Mouse (Mus musculus) CH12.LX (cell line): ENCODE data around the gene Ripk4. TPM values are rescaled to one million over a fixed set of nuclear protein-coding genes. Genes with fewer than 3 reads are reported as not detected.

Experiments used
- DNase-seq: peaks from one replicate; pipeline ENCODE4 v3.0.0-alpha.2; 2013; ENCODE audit errors: extremely low read depth
- H3K27ac ChIP-seq: 2 replicates; pipeline ENCODE4 v1.5.1; 2012; ENCODE audit warnings: low read depth, mild to moderate bottlenecking, control low read depth, moderate library complexity; ENCODE audit not compliant: insufficient read depth
- H3K27me3 ChIP-seq: replicated peaks from 2 replicates; pipeline ENCODE3; 2012; ENCODE audit warnings: inconsistent platforms
- H3K36me3 ChIP-seq, 2 experiments: replicated peaks in 1 of 2; 2 replicates each; pipeline versions ENCODE3 to v1.6.1; 2012; ENCODE audit warnings: inconsistent platforms in 1 of 2, low read length in 1 of 2, mild to moderate bottlenecking in 1 of 2, mixed read lengths in 1 of 2, moderate library complexity in 1 of 2; ENCODE audit not compliant: control insufficient read depth in 1 of 2, insufficient read depth in 1 of 2
- H3K4me1 ChIP-seq, 2 experiments: 2 replicates each; pipeline ENCODE4 v1.6.1; 2012; ENCODE audit warnings: inconsistent platforms in 1 of 2, moderate library complexity in 1 of 2; ENCODE audit not compliant: insufficient read depth in 2 of 2, control insufficient read depth in 1 of 2
- H3K4me2 ChIP-seq: 2 replicates; pipeline ENCODE4 v1.6.1; 2012; ENCODE audit warnings: low read depth, mild to moderate bottlenecking, control low read depth; ENCODE audit not compliant: poor library complexity, insufficient read depth, severe bottlenecking
- H3K4me3 ChIP-seq, 3 experiments: fragments of 150-350 bp in 1 of 3; sonication (generic) in 1 of 3; replicated peaks in 1 of 3; 2 replicates each; pipeline versions ENCODE3 to v1.5.1; 2011 to 2012; ENCODE audit warnings: low read depth in 2 of 3, low read length in 2 of 3, mild to moderate bottlenecking in 2 of 3, moderate library complexity in 2 of 3, control low read depth in 1 of 3, improper control_type of control experiment in 1 of 3, inconsistent platforms in 1 of 3, mixed read lengths in 1 of 3; ENCODE audit not compliant: poor library complexity in 1 of 3
- H3K79me2 ChIP-seq: replicated peaks from 2 replicates; pipeline ENCODE4 v1.6.1; 2012; ENCODE audit warnings: mild to moderate bottlenecking, moderate library complexity; ENCODE audit not compliant: control insufficient read depth, poor library complexity, insufficient read depth, severe bottlenecking; ENCODE audit errors: extremely low read depth
- H3K9ac ChIP-seq: 2 replicates; pipeline ENCODE4 v1.6.1; 2012; ENCODE audit warnings: low read depth, mild to moderate bottlenecking, control low read depth, moderate library complexity; ENCODE audit not compliant: insufficient read depth
- H3K9me3 ChIP-seq: replicated peaks from 2 replicates; pipeline ENCODE3; 2012; ENCODE audit warnings: low read length, inconsistent platforms, mixed read lengths
- BHLHE40 ChIP-seq: IDR thresholded peaks from 2 replicates; pipeline ENCODE4 v1.6.1; 2011; ENCODE audit warnings: mild to moderate bottlenecking, low read depth, low read length, improper control_type of control experiment
- CHD1 ChIP-seq: IDR thresholded peaks from 2 replicates; pipeline ENCODE4 v1.6.1; 2012; ENCODE audit warnings: low read depth, low read length, improper control_type of control experiment, inconsistent platforms
- CHD2 ChIP-seq: IDR thresholded peaks from 2 replicates; pipeline ENCODE4 v1.6.1; 2011; ENCODE audit warnings: low read length, improper control_type of control experiment
- CTCF ChIP-seq, 2 experiments: IDR thresholded peaks in 1 of 2; conservative IDR thresholded peaks in 1 of 2; 2 replicates each; pipeline ENCODE4 v1.5.1; 2011 to 2012; ENCODE audit warnings: low read depth in 2 of 2, low read length in 2 of 2, improper control_type of control experiment in 1 of 2, inconsistent platforms in 1 of 2, mild to moderate bottlenecking in 1 of 2, moderate library complexity in 1 of 2
- EP300 ChIP-seq: IDR thresholded peaks from 2 replicates; pipeline ENCODE4 v1.6.1; 2011; ENCODE audit warnings: low read length, improper control_type of control experiment
- GABPA ChIP-seq: IDR thresholded peaks from 2 replicates; pipeline ENCODE4 v1.6.1; 2012; ENCODE audit warnings: low read depth, low read length, improper control_type of control experiment, inconsistent platforms; ENCODE audit not compliant: insufficient replicate concordance
- IRF4 ChIP-seq: IDR thresholded peaks from 2 replicates; pipeline ENCODE4 v1.6.1; 2014; ENCODE audit warnings: low read depth, mild to moderate bottlenecking, inconsistent platforms, low read length, improper control_type of control experiment
- MYC ChIP-seq: IDR thresholded peaks from 2 replicates; pipeline ENCODE4 v1.6.1; 2011; ENCODE audit warnings: low read depth, mild to moderate bottlenecking, improper control_type of control experiment, low read length
- PAX5 ChIP-seq: IDR thresholded peaks from 2 replicates; pipeline ENCODE4 v1.6.1; 2012; ENCODE audit warnings: low read length, inconsistent platforms, mixed read lengths
- RAD21 ChIP-seq: IDR thresholded peaks from 2 replicates; pipeline ENCODE4 v1.6.1; 2011; ENCODE audit warnings: low read depth, mild to moderate bottlenecking, low read length, improper control_type of control experiment, moderate library complexity
- RCOR1 ChIP-seq: conservative IDR thresholded peaks from 2 replicates; pipeline ENCODE4 v1.6.1; 2012; ENCODE audit warnings: low read depth, mild to moderate bottlenecking, inconsistent platforms, low read length, improper control_type of control experiment
- TBP ChIP-seq: conservative IDR thresholded peaks from 2 replicates; pipeline ENCODE4 v1.6.1; 2011; ENCODE audit warnings: low read depth, low read length, improper control_type of control experiment
- TCF12 ChIP-seq: IDR thresholded peaks from 2 replicates; pipeline ENCODE4 v1.6.1; 2014; ENCODE audit warnings: low read depth, mild to moderate bottlenecking, inconsistent platforms, low read length, improper control_type of control experiment
- UBTF ChIP-seq: IDR thresholded peaks from 2 replicates; pipeline ENCODE4 v1.6.1; 2012; ENCODE audit warnings: low read depth, mild to moderate bottlenecking, inconsistent platforms, low read length, improper control_type of control experiment, moderate library complexity
- dilution Hi-C: fragments of 300-500 bp; cut with MboI; formaldehyde crosslinking; loops from 2 replicates; pipeline ENCODE4 v1.14.3; 2020; ENCODE audit warnings: low sequenced_read_pairs; ENCODE audit not compliant: extremely low pct_unique_long_range_greater_than_20kb, extremely low pct_ligation_motif_present
- in situ Hi-C: fragments of 300-500 bp; cut with MboI; formaldehyde crosslinking; loops from 3 replicates; pipeline ENCODE4 v1.14.3; 2019; ENCODE audit warnings: low sequenced_read_pairs, low pct_ligation_motif_present, low pct_unique_long_range_greater_than_20kb, mixed read lengths
- polyA plus RNA-seq: library from polyadenylated mRNA; unstranded; fragments of >175 nt; gene quantifications from 2 replicates; pipeline ENCODE4 v1.2.1, GENCODE M21; 2012; ENCODE audit warnings: low read depth; ENCODE audit not compliant: insufficient read length
- total RNA-seq, 2 experiments: library from RNA; depleted of rRNA; stranded (reverse); fragments of 300-350 nt in 1 of 2; fragments of >200 nt in 1 of 2; gene quantifications; 2 replicates each; pipeline ENCODE4 v1.2.3; 2012 to 2014

Gene Ripk4
- total and polyA plus RNA-seq, 3 experiments, result 0.04 to 0.09 TPM; not detected in 1

DNA sequence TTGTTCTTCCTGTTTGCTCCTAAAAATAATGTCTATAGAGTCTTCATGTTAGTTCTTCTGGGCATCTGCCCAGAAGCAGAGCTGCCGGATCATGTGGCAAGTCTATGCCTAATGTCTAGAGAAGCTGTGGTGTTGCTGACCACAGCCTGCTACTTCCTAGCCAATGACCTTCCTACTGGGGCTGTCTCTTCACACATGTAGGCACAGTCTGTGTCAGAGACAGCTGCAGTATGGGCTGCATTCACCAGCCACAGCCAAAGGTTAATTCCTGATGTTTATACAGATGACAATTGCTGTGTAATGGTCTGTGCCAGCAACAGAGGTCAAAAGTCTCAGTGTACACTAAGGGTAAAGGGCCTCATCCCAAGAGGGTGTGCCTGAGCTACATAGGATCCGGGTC lies 7.1 kb downstream of the Ripk4 start:
- in situ Hi-C loops, result no loop called here
- DNase-seq, result no peak
- H3K27ac ChIP-seq, result no peak overlapping the region
- H3K9ac ChIP-seq, result no peak overlapping the region
- no peak overlapping the region for H3K4me2 ChIP-seq
- H3K27me3 ChIP-seq, result no peaks in the 10 kb centered on the region
- H3K4me1 ChIP-seq, result no peaks in the 10 kb centered on the region
- dilution Hi-C loops, result no loop called here
- H3K79me2 ChIP-seq, result no peaks in the 10 kb centered on the region
- no peaks in the 10 kb centered on the region for H3K9me3 ChIP-seq
- no peaks in the 10 kb centered on the region for H3K36me3 ChIP-seq
- no peak overlapping the region for H3K4me3 ChIP-seq
- TF ChIP-seq MYC, result no peak
- TF ChIP-seq UBTF, result no peak
- TF ChIP-seq CTCF (conservative IDR thresholded peaks at IDR 0.05 in 1 of 2, IDR thresholded peaks at IDR 0.05 in 1 of 2; ENCODE audit: low read depth in 2 of 2, low read length in 2 of 2), result no peak
- TF ChIP-seq TBP, result no peak
- no peak for TF ChIP-seq GABPA
- no peak for TF ChIP-seq PAX5

DNA sequence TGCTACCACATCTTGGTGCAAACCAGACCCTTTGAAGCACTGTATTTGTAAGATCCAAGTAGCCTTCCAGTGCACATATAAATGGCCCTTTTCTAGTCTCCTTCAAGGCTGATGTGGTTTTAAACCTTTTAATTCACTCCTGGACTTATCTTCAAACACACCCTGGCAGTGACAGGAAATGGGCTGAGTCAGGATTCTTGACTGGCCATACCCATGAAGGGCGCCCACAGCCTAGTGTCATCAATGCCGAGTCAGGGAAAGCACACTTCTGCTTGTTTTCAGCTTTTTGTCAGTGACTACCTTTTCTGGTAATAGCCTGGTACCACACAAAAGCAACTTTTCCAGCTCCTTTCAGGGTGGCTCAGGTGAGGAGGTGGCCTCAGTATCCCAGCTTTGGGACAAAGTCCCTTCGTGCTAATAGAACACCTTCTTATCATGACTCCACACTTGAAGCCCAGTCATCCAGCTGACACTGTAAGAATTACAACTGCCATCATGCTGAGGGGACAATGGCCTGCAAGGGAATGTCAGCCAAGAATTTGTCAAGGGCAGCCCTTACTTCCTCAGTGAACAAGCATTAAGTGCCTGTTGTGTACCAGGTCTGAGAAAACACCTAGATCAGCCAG lies 11.2 kb downstream of the Ripk4 start:
- no peak for TF ChIP-seq RAD21
- TF ChIP-seq MYC, result no peak
- no peak for TF ChIP-seq EP300
- TF ChIP-seq RCOR1, result no peak
- TF ChIP-seq CHD1, result no peak
- no peak for TF ChIP-seq IRF4
- no peak for TF ChIP-seq BHLHE40
- in situ Hi-C loops, result no loop called here
- no peaks in the 10 kb centered on the region for H3K4me1 ChIP-seq

DNA sequence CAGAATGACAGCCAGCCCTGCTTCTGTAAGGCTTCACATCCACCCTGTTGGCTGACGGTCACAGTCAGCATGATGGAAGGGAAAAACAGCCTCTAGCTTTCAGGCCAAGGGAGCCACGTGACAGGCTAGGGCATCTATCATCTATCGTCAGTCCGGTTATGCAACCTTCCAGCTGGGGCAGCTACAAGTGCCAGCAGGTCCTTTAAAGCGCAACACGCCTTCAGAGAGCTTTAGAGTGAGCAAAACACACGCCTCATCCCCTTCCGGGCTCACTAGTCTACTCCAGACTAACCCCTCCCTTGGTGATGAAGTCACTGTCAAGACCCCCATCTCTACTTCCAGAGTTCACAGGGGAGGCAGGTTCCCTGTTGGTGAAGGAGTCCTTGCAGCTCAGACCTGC lies 11.7 kb downstream of the Ripk4 start:
- no peaks in the 10 kb centered on the region for H3K27me3 ChIP-seq
- no peak overlapping the region for H3K4me2 ChIP-seq
- no peak overlapping the region for H3K27ac ChIP-seq
- no peak overlapping the region for H3K9ac ChIP-seq
- H3K36me3 ChIP-seq, result no peaks in the 10 kb centered on the region
- TF ChIP-seq TCF12 (no peak), CHD2 (no peak)
- TF ChIP-seq, all 38 proteins: peak for 0
- Histone ChIP-seq H3K79me2 (no peaks in the 10 kb centered on the region), H3K9me3 (no peaks in the 10 kb centered on the region), H3K4me3 (no peak overlapping the region), H3K4me1 (no peaks in the 10 kb centered on the region)
- dilution Hi-C loops, result no loop called here
- DNase-seq, result no peak
- in situ Hi-C loops, result no loop called here

More for the DNA sequence above, 11.2 kb downstream of the Ripk4 start:
- H3K27me3 ChIP-seq, result no peaks in the 10 kb centered on the region
- no peaks in the 10 kb centered on the region for H3K9me3 ChIP-seq
- H3K36me3 ChIP-seq, result no peaks in the 10 kb centered on the region
- H3K27ac ChIP-seq, result no peak overlapping the region
- H3K79me2 ChIP-seq, result no peaks in the 10 kb centered on the region
- H3K4me2 ChIP-seq, result no peak overlapping the region
- H3K4me3 ChIP-seq, result no peak overlapping the region
- H3K9ac ChIP-seq, result no peak overlapping the region
- DNase-seq, result no peak
- dilution Hi-C loops, result no loop called here
